Mouse (Mus musculus): ENCODE results near the gene Akap2.

DNA sequence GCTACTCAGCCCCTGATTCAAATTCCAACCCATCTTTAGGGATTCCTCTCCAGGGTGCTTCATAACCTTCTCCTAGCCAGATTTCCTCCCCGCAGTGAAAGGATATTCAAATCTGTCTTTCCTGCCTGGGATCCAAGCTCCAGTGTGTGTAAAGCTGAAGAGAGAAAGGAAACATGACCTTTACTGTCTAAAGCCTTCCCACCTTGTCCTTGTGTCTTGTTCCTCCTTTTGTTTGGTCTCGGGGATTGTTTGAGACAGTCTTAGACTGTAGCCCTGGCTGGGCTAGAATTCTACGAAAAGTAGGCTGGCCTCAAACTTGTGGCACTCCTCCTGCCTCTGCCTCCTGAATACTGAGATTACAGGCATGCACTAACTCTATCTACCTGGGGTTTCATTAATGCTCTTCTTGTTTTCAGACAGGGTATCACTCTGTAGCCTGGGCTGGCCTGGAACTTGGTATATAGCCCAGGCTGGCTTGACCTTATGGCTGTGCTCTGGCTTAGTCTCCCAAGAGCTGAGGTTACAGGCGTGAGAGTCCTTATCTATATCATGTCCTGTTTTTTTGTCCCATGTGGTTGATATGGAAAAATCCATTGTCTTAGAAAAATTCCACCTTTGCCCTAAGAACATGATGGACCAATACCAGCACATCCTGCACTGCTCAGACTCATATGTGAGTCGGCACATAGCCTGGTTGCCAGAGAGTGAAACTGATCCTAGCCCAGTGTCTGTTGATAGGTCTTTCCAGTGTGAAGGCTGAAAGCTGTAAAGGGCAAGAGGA lies 22.9 kb upstream of the Akap2 start:
- TF ChIP-seq CTCF (IDR thresholded peaks at IDR 0.05; ENCODE audit: extremely low read depth, insufficient read depth, low read length), result no peak
- TF ChIP-seq POLR2A (IDR thresholded peaks at IDR 0.05; ENCODE audit: extremely low read depth, insufficient read depth, low read length), result no peak

All from cortical plate, adult 2 months (tissue).